Mouse (Mus musculus): Measurements from ENCODE around the gene Fbxw9. TPM values are rescaled to one million over a fixed set of nuclear protein-coding genes. Genes with fewer than 3 reads are reported as not detected.

Gene Fbxw9
- polyA plus RNA-seq, 1 experiment from 2014 or later = 19.8 TPM

GRCm38 (mm10) chr8:85027516-85027855 lies 32.4 kb upstream of the Fbxw9 start:
- H3K9ac ChIP-seq = peak overlapping the region; percentile 99
- peaks cover 52% of the 10 kb centered on the region for H3K36me3 ChIP-seq
- no peak for ATAC-seq (ENCODE audit: extremely low read depth, insufficient number of reproducible peaks, low FRiP score, low TSS enrichment)
- H3K4me1 ChIP-seq = peaks cover 41% of the 10 kb centered on the region
- H3K9me3 ChIP-seq = no peaks in the 10 kb centered on the region
- peak overlapping the region; percentile 88 for H3K27ac ChIP-seq (replicated peaks)
- H3K4me3 ChIP-seq = peak overlapping the region; percentile 85
- peak overlapping the region; percentile 91 for H3K4me2 ChIP-seq
- H3K27me3 ChIP-seq (replicated peaks) = no peaks in the 10 kb centered on the region
- WGBS = under 1% methylated on average over 13 of the region's 13 CpGs

GRCm38 (mm10) chr8:85027922-85028321 lies 31.9 kb upstream of the Fbxw9 start:
- Histone ChIP-seq H3K4me1 (peaks cover 41% of the 10 kb centered on the region), H3K4me2 (peak overlapping the region; percentile 91), H3K9ac (peak overlapping the region; percentile 99), H3K27me3 (replicated peaks) (no peaks in the 10 kb centered on the region), H3K9me3 (no peaks in the 10 kb centered on the region), H3K36me3 (peaks cover 52% of the 10 kb centered on the region), H3K4me3 (peak overlapping the region; percentile 85), H3K27ac (replicated peaks) (no peak overlapping the region)
- ATAC-seq (ENCODE audit: extremely low read depth, insufficient number of reproducible peaks, low FRiP score, low TSS enrichment) = no peak
- 17% methylated on average over 2 of the region's 2 CpGs for WGBS

GRCm38 (mm10) chr8:85029271-85029670 lies 30.6 kb upstream of the Fbxw9 start:
- H3K27ac ChIP-seq (replicated peaks) = no peak overlapping the region
- H3K4me3 ChIP-seq = peak overlapping the region; percentile 85
- H3K9ac ChIP-seq = peak overlapping the region; percentile 99; the same call in 1 of the 2 replicates
- H3K27me3 ChIP-seq (replicated peaks) = no peaks in the 10 kb centered on the region
- WGBS = 88% methylated on average over 14 of the region's 14 CpGs
- H3K4me2 ChIP-seq = peak overlapping the region; percentile 91
- no peaks in the 10 kb centered on the region for H3K9me3 ChIP-seq
- peaks cover 39% of the 10 kb centered on the region for H3K4me1 ChIP-seq
- peaks cover 52% of the 10 kb centered on the region for H3K36me3 ChIP-seq
- no peak for ATAC-seq (ENCODE audit: extremely low read depth, insufficient number of reproducible peaks, low FRiP score, low TSS enrichment)

GRCm38 (mm10) chr8:85032622-85033311 lies 27.1 kb upstream of the Fbxw9 start:
- no peak for ATAC-seq (ENCODE audit: extremely low read depth, insufficient number of reproducible peaks, low FRiP score, low TSS enrichment)
- 76% methylated on average over 4 of the region's 4 CpGs for WGBS
- Histone ChIP-seq H3K9me3 (no peaks in the 10 kb centered on the region), H3K4me2 (no peak overlapping the region), H3K36me3 (peaks cover 52% of the 10 kb centered on the region), H3K27me3 (replicated peaks) (no peaks in the 10 kb centered on the region), H3K4me3 (no peak overlapping the region), H3K27ac (replicated peaks) (no peak overlapping the region), H3K4me1 (peaks cover 41% of the 10 kb centered on the region), H3K9ac (no peak overlapping the region)

- peak overlapping the region; percentile 96; the same call in 1 of the 2 replicates for H3K4me2 ChIP-seq
- no peaks in the 10 kb centered on the region for H3K9me3 ChIP-seq
- H3K4me3 ChIP-seq = no peak overlapping the region
- H3K4me1 ChIP-seq = peaks cover 38% of the 10 kb centered on the region
- H3K27ac ChIP-seq (replicated peaks) = no peak overlapping the region
- ATAC-seq (ENCODE audit: extremely low read depth, insufficient number of reproducible peaks, low FRiP score, low TSS enrichment) = no peak
- no peak overlapping the region for H3K9ac ChIP-seq
- H3K36me3 ChIP-seq = peaks cover 52% of the 10 kb centered on the region
- WGBS = 55% methylated on average over 1 of the region's 1 CpGs
- H3K27me3 ChIP-seq (replicated peaks) = no peaks in the 10 kb centered on the region
These were observed 26.0 kb upstream of the Fbxw9 start for GRCm38 (mm10) chr8:85033867-85034266.

- Histone ChIP-seq H3K9ac (peak overlapping the region; percentile 84), H3K36me3 (peaks cover 44% of the 10 kb centered on the region), H3K27ac (replicated peaks) (peak overlapping the region; percentile 83; the same call in 1 of the 2 replicates), H3K4me2 (peak overlapping the region; percentile 96), H3K27me3 (replicated peaks) (no peaks in the 10 kb centered on the region), H3K9me3 (no peaks in the 10 kb centered on the region), H3K4me1 (peaks cover 37% of the 10 kb centered on the region), H3K4me3 (peak overlapping the region; percentile 71)
- WGBS = 5% methylated on average over 13 of the region's 13 CpGs
- ATAC-seq (ENCODE audit: extremely low read depth, insufficient number of reproducible peaks, low FRiP score, low TSS enrichment) = no peak
These were observed 25.1 kb upstream of the Fbxw9 start for GRCm38 (mm10) chr8:85034764-85035163.

- Histone ChIP-seq H3K27me3 (replicated peaks) (no peaks in the 10 kb centered on the region), H3K4me2 (peak overlapping the region; percentile 96), H3K9me3 (no peaks in the 10 kb centered on the region), H3K9ac (peak overlapping the region; percentile 84), H3K36me3 (peaks cover 44% of the 10 kb centered on the region), H3K4me1 (peaks cover 42% of the 10 kb centered on the region), H3K27ac (replicated peaks) (peak overlapping the region; percentile 83), H3K4me3 (peak overlapping the region; percentile 71)
- WGBS = 4% methylated on average over 12 of the region's 12 CpGs
- ATAC-seq (ENCODE audit: extremely low read depth, insufficient number of reproducible peaks, low FRiP score, low TSS enrichment) = no peak
These were observed 24.6 kb upstream of the Fbxw9 start for GRCm38 (mm10) chr8:85035165-85035727.

- Histone ChIP-seq H3K36me3 (peaks cover 44% of the 10 kb centered on the region), H3K4me2 (peak overlapping the region; percentile 96), H3K4me1 (peaks cover 46% of the 10 kb centered on the region), H3K27ac (replicated peaks) (peak overlapping the region; percentile 83), H3K4me3 (peak overlapping the region; percentile 71), H3K9ac (peak overlapping the region; percentile 84), H3K9me3 (no peaks in the 10 kb centered on the region), H3K27me3 (replicated peaks) (no peaks in the 10 kb centered on the region)
- ATAC-seq (ENCODE audit: extremely low read depth, insufficient number of reproducible peaks, low FRiP score, low TSS enrichment) = no peak
- under 1% methylated on average over 15 of the region's 15 CpGs for WGBS
These were observed 24.0 kb upstream of the Fbxw9 start for GRCm38 (mm10) chr8:85035728-85036310.

- 0% methylated on average over 9 of the region's 9 CpGs for WGBS
- peaks cover 44% of the 10 kb centered on the region for H3K36me3 ChIP-seq
- H3K27me3 ChIP-seq (replicated peaks) = no peaks in the 10 kb centered on the region
- H3K4me2 ChIP-seq = peak overlapping the region; percentile 96
- H3K9ac ChIP-seq = peak overlapping the region; percentile 84
- H3K4me1 ChIP-seq = peaks cover 46% of the 10 kb centered on the region
- H3K27ac ChIP-seq (replicated peaks) = peak overlapping the region; percentile 83
- H3K4me3 ChIP-seq = peak overlapping the region; percentile 71
- ATAC-seq (ENCODE audit: extremely low read depth, insufficient number of reproducible peaks, low FRiP score, low TSS enrichment) = peak; percentile 12; the same call in 1 of the 2 replicates
- H3K9me3 ChIP-seq = no peaks in the 10 kb centered on the region
These were observed 23.5 kb upstream of the Fbxw9 start for GRCm38 (mm10) chr8:85036381-85036717.

- Histone ChIP-seq H3K9ac (peak within 1 kb of the TSS; percentile 93), H3K9me3 (no peaks in the 10 kb centered on the region), H3K4me3 (peak within 1 kb of the TSS; percentile 71), H3K36me3 (peaks cover 44% of the 10 kb centered on the region), H3K4me1 (peaks cover 46% of the 10 kb centered on the region), H3K4me2 (peak within 1 kb of the TSS; percentile 96), H3K27ac (replicated peaks) (peak within 1 kb of the TSS; percentile 99), H3K27me3 (replicated peaks) (no peaks in the 10 kb centered on the region)
- under 1% methylated on average over 49 of the region's 59 CpGs for WGBS
- peak; percentile 92 for ATAC-seq (ENCODE audit: extremely low read depth, insufficient number of reproducible peaks, low FRiP score, low TSS enrichment)
These were observed 23.0 kb upstream of the Fbxw9 start, which contains the start of gene Tnpo2 for GRCm38 (mm10) chr8:85036718-85037365. Gene Tnpo2 (plus strand): TSS chr8:85036915.

GRCm38 (mm10) chr8:85037366-85037680 lies 22.5 kb upstream of the Fbxw9 start:
- ATAC-seq (ENCODE audit: extremely low read depth, insufficient number of reproducible peaks, low FRiP score, low TSS enrichment) = peak; percentile 38
- Histone ChIP-seq H3K9ac (peak overlapping the region; percentile 93), H3K27me3 (replicated peaks) (no peaks in the 10 kb centered on the region), H3K4me2 (peak overlapping the region; percentile 91), H3K27ac (replicated peaks) (peak overlapping the region; percentile 99), H3K9me3 (no peaks in the 10 kb centered on the region), H3K36me3 (peaks cover 44% of the 10 kb centered on the region), H3K4me1 (peaks cover 46% of the 10 kb centered on the region), H3K4me3 (peak overlapping the region; percentile 71)
- 2% methylated on average over 14 of the region's 14 CpGs for WGBS
